Mouse (Mus musculus): ENCODE measurements around the gene Gm17728.

- TF ChIP-seq CTCF (IDR thresholded peaks at IDR 0.05; ENCODE audit: extremely low read depth, insufficient read depth, low read length), result no peak
- TF ChIP-seq POLR2A (IDR thresholded peaks at IDR 0.05; ENCODE audit: extremely low read depth, insufficient read depth, low read length), result no peak
These were observed 17.9 kb upstream of the Gm17728 start for GRCm38 (mm10) chr17:9403991-9404390.

Data from cortical plate, adult 2 months (tissue).